In genomic region chr14:35730681-35731080, GRCm38 (mm10) we compare ENCODE assay signal across 27 mouse cellular contexts.
"Had no signal": no experiment of that assay in that cellular context is flagged by ENCODE, and none has a peak within 500 bp of the region (broad histone marks: within the 10 kb centered on the region; RNA-seq: fewer than 3 reads in every experiment).

No protein-coding gene starts in this region.

- H3K27me3 ChIP-seq: heart, embryonic 12.5 days; hindbrain, embryonic 13.5 days; hindbrain, embryonic 15.5 days; kidney, embryonic 15.5 days; limb, embryonic 12.5 days; liver, embryonic 13.5 days had no signal

- H3K4me2 ChIP-seq: heart, embryonic 12.5 days; hindbrain, embryonic 13.5 days; hindbrain, embryonic 15.5 days; kidney, embryonic 15.5 days; limb, embryonic 12.5 days; liver, embryonic 11.5 days; liver, embryonic 13.5 days had no signal

- ATAC-seq: hindbrain, postnatal 0 days; intestine, embryonic 16.5 days had no signal

- H3K4me3 ChIP-seq: gastrocnemius, adult 2 months; heart, embryonic 10.5 days; heart, embryonic 12.5 days; hindbrain, embryonic 10.5 days; hindbrain, embryonic 13.5 days; hindbrain, embryonic 15.5 days; kidney, embryonic 15.5 days; left cerebral cortex, adult 2 months; limb, embryonic 10.5 days; limb, embryonic 12.5 days; liver, embryonic 13.5 days had no signal

- H3K27ac ChIP-seq: gastrocnemius, adult 2 months; heart, embryonic 10.5 days; hindbrain, embryonic 10.5 days; hindbrain, embryonic 13.5 days; hindbrain, embryonic 15.5 days; hindbrain, postnatal 0 days; kidney, embryonic 15.5 days; kidney, postnatal 0 days; left cerebral cortex, adult 2 months; limb, embryonic 10.5 days; limb, embryonic 12.5 days; liver, embryonic 13.5 days had no signal

- H3K4me1 ChIP-seq: heart, embryonic 10.5 days; heart, embryonic 12.5 days; hindbrain, embryonic 10.5 days; hindbrain, embryonic 13.5 days; hindbrain, embryonic 15.5 days; kidney, embryonic 15.5 days; limb, embryonic 10.5 days; limb, embryonic 12.5 days; liver, embryonic 13.5 days had no signal

- DNase-seq: gastrocnemius, adult 2 months; gastrocnemius, postnatal 10 days; gastrocnemius, postnatal 25 days; heart, adult 18-20 months; heart, postnatal 10 days; heart, postnatal 4 days; kidney, adult 11 months; kidney, adult 2 months; kidney, adult 9 months; kidney, postnatal 14 days; kidney, postnatal 36 days; layer of hippocampus, adult 9-11 months; liver; liver, embryonic 13.5 days had no signal

- H3K9me3 ChIP-seq: heart, embryonic 10.5 days; heart, embryonic 12.5 days; hindbrain, embryonic 10.5 days; hindbrain, embryonic 13.5 days; hindbrain, embryonic 15.5 days; kidney, embryonic 15.5 days; limb, embryonic 10.5 days; limb, embryonic 12.5 days; liver, embryonic 13.5 days had no signal

- H3K36me3 ChIP-seq: heart, embryonic 10.5 days; heart, embryonic 12.5 days; hindbrain, embryonic 10.5 days; hindbrain, embryonic 13.5 days; hindbrain, embryonic 15.5 days; kidney, embryonic 15.5 days; limb, embryonic 10.5 days; limb, embryonic 12.5 days; liver, embryonic 13.5 days had no signal

- H3K9ac ChIP-seq: heart, embryonic 12.5 days; hindbrain, embryonic 13.5 days; hindbrain, embryonic 15.5 days; kidney, embryonic 15.5 days; limb, embryonic 12.5 days; liver, embryonic 13.5 days had no signal
